ENCODE assay signal across 16 mouse cellular contexts in the genomic region with DNA sequence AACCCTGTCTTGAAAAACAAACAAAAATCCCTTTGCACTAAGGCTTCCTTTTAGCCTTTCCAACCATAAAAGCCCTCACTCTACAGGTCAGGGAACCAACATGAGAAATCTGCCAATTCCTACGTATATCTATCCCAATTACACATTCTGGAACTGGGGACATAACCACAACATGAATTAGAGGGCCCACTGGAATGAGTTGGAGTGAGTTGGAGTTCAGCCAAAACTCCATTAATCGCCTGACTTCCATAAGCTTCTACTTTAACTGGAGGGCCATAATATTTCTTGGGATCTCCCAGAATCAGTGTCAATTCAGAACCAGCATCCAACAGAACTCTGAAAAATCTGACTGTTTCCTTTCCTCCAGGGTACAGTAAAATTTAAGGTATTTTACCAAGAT. TPM values are rescaled to one million over a fixed set of nuclear protein-coding genes. Genes with fewer than 3 reads are reported as not detected.
"Had no signal": no experiment of that assay in that cellular context is flagged by ENCODE, and none has a peak within 500 bp of the region (broad histone marks: within the 10 kb centered on the region; RNA-seq: fewer than 3 reads in every experiment).

No protein-coding gene starts in this region.

- H3K4me1 ChIP-seq: limb, embryonic 12.5 days; midbrain, embryonic 10.5 days; neural tube, embryonic 15.5 days had no signal

- H3K9ac ChIP-seq: limb, embryonic 12.5 days; liver, embryonic 14.5 days; neural tube, embryonic 15.5 days had no signal

- H3K4me2 ChIP-seq: limb, embryonic 12.5 days; neural tube, embryonic 15.5 days had no signal

- H3K9me3 ChIP-seq: limb, embryonic 12.5 days; midbrain, embryonic 10.5 days; neural tube, embryonic 15.5 days had no signal

- H3K4me3 ChIP-seq: left cerebral cortex, adult 2 months; limb, embryonic 12.5 days; midbrain, embryonic 10.5 days; myocyte; neural tube, embryonic 15.5 days had no signal

- H3K36me3 ChIP-seq: limb, embryonic 12.5 days; midbrain, embryonic 10.5 days; neural tube, embryonic 15.5 days had no signal

- DNase-seq: kidney, adult 18-20 months; kidney, postnatal 14 days; lung, adult 18-20 months; lung, postnatal 10 days; lung, postnatal 4 days; midbrain, embryonic 14.5 days; right cerebral cortex, postnatal 4 days; thymus, postnatal 14 days had no signal

- H3K27ac ChIP-seq: left cerebral cortex, adult 2 months; limb, embryonic 12.5 days; liver, embryonic 14.5 days; midbrain, embryonic 10.5 days; neural tube, embryonic 15.5 days had no signal

RNA-seq across cellular contexts. Expression of gene Nyx, which starts 53.2 kb away (rescaled TPM):
- polyA plus RNA-seq: kidney, embryonic 14.5 days; neural tube, embryonic 11.5 days had no signal
